Mouse (Mus musculus) adrenal gland, postnatal 25 days (tissue): ENCODE results near the gene Ankrd33b. TPM values are rescaled to one million over a fixed set of nuclear protein-coding genes. Genes with fewer than 3 reads are reported as not detected.
A peak's percentile ranks its signal among the peaks of the same experiment; 100 is the strongest.

Experiments used
- DNase-seq: peaks from one replicate; pipeline ENCODE4 v3.0.0; 2021; ENCODE audit warnings: mixed read lengths
- total RNA-seq: library from RNA; stranded (reverse); gene quantifications from 2 replicates; pipeline ENCODE4 v1.2.3, GENCODE M21; 2021

Ankrd33b gene
- total RNA-seq, 1 experiment from 2014 or later, result 0.82 TPM

DNA sequence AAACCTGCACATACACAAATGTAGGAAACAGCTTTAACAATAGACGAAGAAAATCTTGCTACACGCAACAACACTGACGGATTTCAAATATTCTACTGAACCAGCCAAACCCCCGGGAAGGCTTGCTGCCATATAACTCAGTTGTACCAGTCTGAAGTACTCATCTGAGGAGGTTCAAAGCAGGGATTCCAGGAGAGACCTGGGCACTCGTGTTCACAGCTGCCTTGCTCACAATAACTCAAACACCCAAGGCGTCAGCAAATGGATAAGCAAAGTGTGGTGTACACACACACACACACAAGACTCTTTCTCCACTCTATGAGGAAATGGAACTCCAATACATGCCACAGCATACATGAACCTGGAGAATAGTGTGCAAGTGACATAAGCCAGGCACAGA lies 29.5 kb downstream of the Ankrd33b start:
- DNase-seq, result no peak

DNA sequence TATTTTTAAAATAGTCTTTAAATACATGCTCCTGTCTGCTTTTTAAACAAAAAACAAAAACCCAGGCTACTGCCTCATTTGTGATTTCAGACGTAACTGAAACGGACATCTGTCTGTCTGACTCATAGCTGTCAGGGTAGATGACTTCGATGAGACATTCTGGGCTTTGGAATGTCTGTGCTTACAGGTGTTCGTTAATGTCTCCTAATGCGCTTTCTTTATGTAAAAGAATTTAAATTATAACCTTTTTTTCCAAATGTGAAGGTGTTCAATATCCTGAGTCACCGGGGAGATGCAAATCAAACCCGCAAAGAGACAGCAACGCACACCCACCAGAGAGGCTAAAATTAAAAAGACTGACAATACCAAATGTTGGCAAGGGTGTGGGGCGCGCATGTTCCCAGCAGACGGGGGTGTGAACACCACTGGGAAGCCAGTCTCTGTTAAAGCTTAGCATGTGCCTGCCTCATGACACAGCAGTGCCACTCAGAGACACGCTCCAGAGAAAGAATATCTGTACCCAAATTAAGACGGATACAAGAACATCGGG lies 30.3 kb downstream of the Ankrd33b start:
- no peak for DNase-seq

DNA sequence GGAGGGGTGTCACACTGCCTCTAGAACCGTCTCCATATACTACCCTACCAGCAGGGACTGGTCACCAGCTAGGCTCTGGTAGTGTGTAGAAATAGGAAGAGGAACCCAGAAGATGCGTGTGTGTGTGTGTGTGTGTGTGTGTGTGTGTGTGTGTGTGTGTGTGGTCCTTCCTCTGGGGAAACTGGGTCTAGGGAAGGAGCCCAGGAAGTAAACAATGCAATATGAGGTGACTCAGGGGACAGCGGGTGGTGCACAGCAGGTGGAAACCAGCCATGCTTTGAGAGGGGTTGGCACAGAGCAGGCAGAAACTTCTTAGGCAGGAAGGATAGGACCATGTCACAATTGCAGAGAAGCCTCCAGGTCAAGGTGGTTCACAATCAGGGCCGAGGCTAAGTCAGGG lies 30.8 kb downstream of the Ankrd33b start:
- DNase-seq, result no peak

DNA sequence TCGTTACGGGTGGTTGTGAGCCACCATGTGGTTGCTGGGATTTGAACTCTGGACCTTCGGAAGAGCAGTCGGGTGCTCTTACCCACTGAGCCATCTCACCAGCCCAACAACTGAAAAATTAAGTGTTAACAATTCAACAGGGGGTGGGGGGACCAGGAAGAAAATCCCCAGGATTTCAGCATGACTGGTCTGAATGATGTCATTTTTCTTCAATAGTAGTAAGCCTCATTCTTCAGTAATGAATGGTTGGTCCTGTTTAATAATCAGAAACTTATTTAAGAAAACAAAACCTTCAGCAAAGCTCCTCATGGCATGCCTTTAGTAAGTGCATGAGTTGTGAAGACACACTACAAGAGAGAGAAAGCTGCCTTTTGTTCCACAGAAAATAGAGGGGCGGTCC lies 32.7 kb downstream of the Ankrd33b start:
- no peak for DNase-seq

DNA sequence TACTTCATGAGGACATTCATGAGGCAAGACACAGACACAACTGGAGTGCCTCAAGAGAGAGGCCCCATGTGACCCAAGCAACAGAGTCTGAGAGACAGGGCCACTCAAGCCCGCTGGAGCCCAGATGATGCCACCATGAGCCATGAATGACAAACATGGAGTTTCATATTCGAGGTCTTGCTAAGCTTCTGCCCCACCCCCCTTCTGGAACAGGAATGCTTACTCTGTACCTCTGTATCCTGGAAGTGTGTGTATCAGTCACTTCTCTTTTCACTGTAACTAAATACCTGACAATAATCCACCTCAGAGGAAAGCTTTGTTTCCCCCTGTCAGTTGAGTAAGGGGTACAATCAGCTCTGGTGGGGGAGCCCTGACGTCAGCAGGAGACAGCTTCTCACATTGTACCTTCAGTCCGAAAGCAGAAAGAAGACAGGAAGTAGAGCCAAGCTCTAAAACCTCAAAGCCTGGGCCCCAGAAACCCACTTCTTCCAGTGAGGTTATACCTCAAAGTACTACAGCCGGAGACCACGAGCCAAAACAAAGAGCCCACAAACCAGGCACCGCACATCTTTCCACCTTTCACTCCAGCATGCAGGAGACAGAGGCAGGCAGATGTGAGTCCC lies 34.9 kb downstream of the Ankrd33b start:
- DNase-seq, result no peak

DNA sequence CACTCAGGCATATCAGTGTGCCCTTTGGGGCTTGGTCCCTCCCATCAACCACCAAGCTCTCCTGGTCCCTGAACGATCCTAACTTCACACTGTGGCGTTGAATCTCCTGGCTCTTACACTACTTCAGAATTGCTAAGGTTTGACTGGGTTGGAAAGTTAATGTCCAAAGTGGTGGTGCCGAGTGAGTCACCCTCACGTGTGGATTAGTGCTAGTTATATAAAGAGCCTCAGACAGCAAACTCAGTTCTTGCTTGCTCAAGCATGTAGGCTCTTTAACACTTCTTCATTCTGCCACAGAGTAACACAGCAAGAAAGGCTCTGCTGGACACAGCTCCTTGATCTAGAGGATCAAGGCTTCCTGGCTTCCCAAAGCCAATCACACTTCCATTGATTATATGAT lies 35.8 kb downstream of the Ankrd33b start:
- no peak for DNase-seq

DNA sequence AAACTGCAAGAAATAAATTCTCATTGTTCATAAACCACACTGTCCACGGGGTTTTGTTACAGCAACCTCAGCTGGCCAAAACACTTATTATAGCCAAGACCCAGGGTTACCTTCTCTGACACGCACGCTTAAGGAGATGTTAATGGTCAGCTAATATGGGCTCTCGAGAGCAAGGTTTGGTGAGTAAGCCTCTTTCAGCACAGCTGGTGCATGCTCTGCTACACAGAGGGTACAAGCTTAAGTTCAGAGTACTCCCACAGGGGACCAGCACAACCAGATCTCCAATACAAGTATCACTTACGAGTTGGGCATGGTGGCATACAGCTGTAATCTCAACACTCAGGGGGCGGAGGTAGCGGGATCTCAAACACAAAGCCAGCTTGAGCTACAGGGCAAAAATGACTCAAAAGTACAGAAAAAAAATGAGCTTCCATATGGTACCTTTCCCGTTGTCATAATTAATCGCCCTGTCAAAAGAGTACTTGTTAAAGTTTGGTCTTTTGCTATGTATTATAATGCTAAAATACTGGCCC lies 39.4 kb downstream of the Ankrd33b start:
- DNase-seq, result no peak

DNA sequence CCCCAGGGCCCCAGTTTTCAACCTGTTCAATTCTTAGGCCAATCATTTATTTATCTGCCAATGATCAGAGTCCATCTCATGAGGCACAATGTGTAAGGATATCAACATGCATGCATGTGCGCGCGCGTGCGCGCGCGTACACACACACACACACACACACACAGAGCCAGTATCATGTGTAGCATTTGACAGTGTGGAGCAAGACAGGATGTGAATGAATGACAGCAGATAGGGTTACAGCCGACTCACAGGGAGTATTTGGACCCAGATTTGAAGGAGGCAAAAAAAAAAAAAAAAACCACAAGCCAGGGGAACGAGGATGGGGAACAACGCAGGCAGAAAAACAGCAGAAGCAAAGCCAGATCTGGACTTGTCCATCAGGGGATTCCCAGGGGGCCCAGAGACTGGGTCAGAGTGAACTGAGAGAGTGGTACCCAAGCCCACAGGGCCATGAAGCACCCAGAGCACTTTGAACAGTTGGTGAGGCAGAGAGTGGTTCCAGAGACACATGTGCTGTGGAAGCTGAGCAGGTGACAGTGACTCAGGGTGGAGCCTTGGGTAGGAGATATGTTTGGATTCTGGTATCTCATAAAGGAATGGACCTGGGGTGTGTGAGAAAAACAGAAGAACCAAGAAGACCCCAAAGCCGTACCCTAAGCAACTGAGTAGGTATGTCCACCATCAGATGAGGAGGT lies 41.7 kb downstream of the Ankrd33b start:
- DNase-seq, result no peak

DNA sequence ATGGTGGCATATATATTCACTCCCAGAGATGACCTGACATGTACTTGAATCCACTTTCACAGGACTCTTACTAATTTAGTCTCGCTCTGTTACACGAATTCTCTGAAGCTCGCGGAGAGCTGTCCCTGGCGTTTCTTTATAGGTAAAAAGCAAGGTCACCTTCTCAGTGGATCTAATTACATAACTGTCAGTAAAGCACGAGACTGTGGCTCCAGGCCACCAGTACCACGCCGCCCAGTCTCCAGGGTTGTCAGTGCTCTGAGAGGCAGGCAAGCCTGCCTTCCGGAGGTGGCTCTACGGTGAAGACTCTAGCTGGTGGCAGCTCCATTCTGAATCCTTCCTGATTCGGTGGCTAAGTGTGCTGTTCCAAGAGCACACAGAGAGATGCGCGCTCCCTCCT lies 43.0 kb downstream of the Ankrd33b start:
- DNase-seq, result no peak

DNA sequence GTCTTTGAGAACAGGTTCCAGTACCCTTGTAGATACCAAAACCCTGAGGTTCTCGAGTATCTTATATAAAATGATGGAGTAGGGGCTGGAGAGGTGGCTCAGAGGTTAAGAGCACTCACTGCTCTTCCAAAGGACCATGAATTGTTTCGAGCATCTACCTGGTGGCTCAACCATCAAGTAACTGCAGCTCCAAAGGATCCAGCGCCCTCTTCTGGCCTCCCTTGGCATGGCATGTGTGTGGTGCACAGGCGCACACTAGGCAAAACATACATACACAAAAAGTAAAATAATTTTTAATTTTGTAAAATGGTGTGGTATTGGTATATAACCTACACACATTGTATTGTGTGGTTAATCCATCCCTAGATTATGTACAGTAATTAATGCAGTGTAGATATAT lies 43.8 kb downstream of the Ankrd33b start:
- no peak for DNase-seq

DNA sequence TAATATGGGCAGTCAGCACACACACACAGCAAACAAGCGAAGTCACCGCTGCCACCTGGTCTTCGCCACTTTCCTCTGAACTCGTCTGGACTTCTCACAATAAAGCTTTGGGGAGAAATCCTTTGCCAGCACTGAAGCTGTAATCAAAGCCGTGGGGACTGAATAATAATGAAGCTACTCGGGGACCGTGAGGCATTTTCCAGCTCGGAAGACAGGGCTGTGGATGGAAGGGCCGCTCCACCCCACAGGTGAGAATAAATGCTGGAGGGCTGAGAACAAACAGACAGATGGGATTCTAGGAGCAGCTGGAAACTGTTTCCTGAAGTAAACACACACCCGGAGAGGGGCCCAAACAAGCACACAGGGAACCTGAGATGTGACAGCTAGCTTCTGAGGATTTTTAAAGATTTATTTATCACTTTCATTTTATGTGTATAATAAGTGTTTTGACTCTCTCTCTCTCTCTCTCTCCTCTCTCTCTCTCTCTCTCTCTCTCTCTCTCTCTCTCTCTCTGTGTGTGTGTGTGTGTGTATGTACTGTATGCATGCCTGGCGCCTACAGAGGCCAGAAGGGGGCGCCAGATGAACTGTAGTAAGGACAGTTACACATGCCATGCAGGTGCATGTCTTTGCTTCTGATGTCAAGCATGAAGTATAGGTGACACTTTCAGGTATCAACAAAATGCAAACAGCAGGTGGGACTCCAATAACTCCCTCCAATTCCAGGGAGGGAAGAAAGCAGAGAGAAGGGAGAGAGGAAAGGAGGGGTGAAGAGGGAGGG lies 46.7 kb downstream of the Ankrd33b start:
- no peak for DNase-seq

DNA sequence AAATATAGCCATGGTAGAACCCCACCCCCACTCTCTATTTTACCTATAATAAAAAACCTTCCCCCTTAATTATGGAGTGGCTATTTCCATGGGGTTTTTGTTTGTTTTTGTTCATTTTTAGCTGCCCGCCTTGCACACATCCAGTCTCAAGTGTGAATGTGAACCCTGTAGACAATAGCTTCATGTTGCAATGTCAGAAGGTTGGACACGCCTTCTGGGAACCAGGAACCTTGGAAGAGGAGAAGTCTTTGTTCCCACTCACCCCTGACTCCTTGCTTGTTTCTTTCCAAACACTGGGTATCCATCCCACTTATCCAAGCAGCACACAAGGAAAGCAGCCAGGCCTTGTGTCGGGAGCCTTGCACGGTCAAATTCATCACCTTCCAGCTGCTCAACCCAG lies 48.5 kb downstream of the Ankrd33b start:
- DNase-seq, result no peak

DNA sequence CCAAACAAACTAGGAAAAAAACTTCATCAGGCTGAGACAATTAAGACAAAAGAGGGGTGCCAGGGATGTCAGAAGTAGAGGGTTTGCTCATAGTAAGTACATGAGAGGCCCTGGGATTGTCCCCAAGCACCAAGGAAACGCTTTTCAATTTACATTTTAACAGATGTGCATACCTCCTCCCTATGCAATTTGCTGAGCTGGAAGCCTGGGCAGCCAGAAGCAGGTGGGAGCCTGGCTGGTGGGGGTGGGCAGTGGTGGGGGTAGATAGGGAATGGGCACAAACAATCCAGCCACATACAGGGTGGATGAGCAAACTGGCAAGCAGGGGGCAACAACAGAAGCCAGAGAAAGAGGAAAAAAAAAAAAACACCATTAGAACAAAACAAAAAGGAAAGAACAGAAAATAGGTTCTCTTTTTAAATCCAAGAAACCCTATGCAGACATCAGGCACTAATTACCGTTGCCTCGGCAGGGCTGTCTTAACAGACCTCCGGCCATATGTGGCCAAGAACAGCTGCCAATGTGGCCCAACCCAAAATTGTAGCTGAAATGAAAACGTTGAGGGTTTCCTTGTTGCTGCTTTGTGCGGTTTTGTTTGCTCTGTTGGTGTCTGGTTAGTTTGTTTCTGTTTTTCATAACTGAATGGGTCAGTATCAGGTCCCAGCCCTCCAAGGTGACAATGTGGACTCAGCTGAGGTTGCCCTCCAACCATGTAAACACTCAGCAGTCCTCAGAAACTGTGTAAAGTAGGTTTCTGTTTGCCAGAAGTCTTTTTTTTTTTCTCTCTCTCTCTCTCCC lies 49.2 kb downstream of the Ankrd33b start:
- no peak for DNase-seq

DNA sequence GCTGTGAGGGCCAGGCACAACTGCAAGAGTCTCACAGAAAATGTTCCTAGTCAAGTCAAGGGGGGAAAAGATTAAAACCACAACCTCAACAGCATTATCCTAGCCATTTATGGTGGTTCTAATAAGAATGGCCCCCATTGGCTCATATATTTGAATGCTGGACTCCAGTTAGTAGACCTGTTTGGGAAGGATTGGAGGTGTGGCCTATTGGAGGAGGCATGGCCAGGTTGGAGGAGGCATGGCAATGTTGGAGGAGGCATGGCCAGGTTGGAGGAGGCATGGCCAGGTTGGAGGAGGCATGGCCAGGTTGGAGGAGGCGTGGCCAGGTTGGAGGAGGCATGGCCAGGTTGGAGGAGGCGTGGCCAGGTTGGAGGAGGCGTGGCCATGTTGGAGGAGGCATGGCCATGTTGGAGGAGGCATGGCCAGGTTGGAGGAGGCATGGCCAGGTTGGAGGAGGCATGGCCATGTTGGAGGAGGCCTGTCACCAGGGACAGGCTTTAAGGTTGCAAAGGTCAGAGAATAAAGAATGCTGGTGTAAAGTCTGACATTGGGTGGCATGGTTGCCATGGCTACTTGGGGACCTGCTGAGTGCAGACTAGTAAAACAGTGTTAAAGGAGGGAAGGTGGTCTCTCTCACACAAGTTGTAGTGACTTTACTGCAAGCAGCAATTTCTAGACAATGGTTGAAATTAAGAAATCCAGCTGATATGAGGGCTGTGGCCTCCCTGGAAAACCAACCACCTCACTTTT lies 50.3 kb downstream of the Ankrd33b start:
- no peak for DNase-seq

DNA sequence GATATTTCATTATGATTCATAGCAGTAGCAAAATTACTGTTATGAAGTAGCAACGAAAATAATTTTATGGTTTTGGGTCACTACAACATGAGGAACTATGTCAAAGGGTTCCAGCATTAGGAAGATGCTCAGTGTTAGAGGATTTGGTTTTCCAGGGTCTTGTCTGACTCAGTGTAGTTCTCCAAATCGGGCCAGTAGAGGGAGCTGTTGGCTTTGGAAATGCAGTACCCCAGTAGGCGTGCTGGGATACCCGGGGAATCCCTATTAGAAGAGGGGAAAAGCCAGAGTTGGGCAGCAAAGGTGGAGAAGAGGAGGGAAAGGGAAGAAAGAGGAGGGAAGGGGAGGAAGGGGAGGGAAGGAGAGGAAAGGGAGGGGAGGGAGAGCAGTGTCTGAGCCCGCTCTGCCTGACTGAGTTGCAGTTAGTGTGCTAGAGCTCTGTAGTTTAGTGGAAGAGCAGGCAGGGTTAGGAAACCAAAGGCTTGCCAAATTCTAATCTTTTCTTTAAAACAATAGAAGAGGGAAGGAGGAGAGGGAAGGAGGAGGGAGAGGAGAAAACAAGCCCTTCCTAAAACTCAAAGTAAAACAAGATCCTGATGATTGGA lies 51.8 kb downstream of the Ankrd33b start:
- DNase-seq, result peak; percentile 80

DNA sequence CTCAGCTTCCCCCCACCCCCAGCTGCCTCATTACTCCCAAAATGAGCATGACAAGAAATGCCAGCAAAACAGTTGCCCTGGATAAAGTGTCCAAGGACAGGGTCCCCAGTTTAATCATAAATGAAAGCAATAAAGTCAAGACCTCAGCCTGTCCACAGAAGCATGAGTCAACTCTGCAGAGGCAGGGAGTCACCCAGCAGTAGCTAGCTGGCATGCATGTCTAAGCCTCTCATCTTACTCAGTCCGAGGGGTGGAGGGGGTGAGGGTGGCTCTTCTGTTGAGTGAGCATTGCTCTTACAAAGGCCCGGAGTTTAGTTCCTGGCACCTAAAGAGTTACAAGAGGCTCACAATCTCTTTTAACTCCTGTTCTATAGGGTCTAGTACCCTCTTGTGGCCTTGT lies 55.5 kb downstream of the Ankrd33b start:
- no peak for DNase-seq

DNA sequence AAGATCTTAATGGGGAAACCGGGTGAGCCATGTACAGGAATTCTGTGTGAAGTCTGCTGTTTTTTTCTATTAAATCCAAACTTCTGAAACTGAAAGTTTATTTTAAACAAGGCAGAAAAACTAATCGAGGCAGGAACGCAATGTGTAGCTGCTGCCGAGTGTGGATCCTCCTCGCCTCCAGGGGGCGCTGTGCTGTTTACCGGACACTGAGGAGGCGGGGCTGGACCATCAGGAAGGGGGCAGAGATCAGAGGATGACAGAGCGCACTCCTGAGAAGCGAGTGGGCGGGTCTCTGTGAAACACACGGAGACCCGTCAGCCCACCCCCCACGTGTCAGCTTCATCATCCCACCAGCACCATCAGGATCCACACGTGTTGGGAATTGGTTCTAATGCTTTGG lies 58.0 kb downstream of the Ankrd33b start:
- no peak for DNase-seq

DNA sequence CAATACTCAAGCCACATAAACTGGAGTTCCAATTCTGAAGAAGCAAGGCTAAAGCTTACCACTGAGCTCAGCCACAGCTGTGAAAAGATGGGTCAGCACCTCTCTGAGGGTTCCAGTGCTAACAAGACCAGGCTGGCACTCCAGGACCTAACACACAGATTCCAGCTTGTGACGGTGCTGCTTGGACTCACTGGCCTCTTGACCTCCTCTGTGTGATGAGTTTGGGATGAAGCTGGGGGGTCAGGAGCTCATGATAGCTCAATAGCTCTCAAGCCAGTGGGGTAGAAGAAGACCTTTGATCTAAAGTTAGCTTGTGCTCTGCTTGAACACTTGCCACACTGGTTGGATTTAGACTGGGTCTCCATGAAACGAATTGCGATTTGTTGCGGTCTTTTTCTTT lies 60.8 kb downstream of the Ankrd33b start:
- no peak for DNase-seq

DNA sequence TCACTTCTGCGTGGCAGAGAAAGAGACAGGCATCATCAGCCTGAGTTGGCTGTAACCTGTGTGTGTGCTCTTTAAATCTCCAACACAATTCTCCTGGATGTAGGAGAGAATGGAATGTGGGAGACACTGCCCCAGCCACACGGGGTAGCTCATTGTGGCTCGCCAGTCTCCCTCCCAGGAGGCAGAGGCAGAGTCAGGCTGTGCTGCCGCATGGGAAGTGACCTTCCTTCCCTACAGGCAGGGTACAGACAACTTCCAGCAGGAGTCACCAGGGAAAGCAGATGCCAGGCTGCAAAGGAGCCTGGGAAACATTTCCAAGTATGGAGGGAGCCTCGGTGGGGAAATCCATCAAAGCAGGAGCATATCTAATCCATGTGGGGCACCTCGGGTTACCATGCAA lies 62.3 kb downstream of the Ankrd33b start:
- no peak for DNase-seq

DNA sequence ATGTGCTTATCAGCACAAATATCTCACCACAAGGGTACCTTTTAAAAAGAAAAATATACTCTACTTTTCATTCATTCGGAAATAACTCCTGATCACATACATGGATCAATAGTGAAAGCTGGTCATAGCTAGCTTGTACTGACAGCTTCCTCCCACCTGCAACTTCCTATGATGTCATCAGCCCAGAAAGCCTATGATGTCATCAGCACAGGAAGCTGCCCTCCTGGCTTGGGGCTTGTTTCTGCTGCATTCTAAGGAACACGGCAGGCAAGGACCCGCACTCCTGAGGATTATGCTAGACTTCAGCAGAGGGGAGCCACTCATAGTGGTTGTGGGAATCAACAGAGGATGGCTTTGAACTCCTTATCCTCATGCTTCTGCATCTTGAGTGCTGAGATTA lies 63.2 kb downstream of the Ankrd33b start:
- no peak for DNase-seq
